Mouse (Mus musculus) CD4-positive helper T cell, adult 2 months (primary cell): ENCODE results near the gene Abcb8.
"Not testable (repeated sequence)": the region's sequence is repeated elsewhere in the genome, so short reads cannot be mapped to it uniquely, and the experiment has no call there.

Source experiments
- DNase-seq: peaks from one replicate; pipeline ENCODE4 v3.0.0-alpha.2; 2012; ENCODE audit warnings: low read depth, missing footprints, low spot score

Gene Abcb8

DNA sequence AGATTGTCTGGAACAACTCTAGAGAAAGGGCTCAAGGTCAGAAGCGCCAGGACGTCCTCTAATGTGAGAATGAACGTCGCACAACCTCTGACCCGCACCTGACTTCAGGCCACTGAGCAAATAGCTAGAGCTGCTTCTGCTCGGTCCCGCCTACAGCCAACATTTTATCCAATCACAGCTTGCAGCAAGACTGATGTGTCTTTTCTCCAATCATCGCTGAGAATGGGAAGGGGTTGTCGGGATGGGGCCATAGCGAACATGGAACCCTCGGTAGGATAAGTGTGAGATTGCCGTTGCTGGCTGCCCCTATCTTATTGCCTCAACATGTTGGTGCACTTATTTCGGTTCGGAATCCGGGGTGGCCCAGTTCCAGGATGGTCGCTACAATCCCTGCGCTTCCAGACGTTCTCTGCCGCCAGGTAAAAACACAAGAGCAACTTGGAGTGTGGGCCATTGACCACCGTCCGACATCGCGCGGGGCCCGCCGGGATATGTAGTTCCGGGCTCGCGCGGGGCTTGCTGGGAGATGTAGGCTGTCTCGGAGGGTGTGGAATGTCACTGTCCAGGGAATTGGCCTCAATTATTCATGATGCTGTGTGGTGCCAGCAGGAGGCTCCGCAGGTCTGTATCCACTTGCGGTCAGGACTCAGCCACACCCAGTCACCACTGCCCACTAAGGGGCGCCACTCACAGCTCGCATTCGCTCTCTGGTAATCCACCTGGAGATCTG, 867 bp downstream of the Abcb8 start:
- peak; percentile 95 for DNase-seq

DNA sequence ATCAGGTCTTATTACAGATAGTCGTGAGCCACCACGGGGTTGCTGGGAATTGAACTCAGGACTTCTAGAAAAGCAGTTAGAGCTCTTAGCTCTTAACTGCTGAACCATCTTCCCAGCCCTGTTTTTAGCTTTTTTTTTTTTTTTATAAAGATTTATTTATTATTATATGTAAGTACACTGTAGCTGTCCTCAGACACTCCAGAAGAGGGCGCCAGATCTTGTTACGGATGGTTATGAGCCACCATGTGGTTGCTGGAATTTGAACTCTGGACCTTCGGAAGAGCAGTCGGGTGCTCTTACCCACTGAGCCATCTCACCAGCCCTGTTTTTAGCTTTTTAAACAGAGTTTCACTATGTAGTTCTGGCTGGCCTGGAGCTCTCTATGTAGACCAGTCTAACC, 2.8 kb downstream of the Abcb8 start:
- DNase-seq = not testable (repeated sequence)

DNA sequence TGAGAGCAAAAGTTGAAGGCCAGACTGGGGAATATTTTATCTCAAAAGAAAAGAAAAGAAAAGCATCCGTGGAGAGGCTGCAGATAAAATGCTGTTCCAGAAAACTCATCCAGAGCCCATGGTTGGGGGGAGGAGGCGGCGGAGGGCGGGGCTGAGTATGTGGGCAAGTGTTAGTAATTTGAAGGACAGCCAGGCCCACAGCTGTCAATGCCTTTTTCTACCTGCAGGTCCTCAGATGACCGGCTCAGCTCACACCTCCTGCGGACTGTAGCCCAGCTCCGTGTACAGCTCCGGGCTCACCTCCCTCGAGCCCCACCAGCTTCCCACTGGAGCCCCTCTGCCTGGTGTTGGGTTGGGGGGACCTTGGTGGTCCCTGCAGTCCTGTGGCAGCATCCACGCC, 6.2 kb downstream of the Abcb8 start:
- no peak for DNase-seq

DNA sequence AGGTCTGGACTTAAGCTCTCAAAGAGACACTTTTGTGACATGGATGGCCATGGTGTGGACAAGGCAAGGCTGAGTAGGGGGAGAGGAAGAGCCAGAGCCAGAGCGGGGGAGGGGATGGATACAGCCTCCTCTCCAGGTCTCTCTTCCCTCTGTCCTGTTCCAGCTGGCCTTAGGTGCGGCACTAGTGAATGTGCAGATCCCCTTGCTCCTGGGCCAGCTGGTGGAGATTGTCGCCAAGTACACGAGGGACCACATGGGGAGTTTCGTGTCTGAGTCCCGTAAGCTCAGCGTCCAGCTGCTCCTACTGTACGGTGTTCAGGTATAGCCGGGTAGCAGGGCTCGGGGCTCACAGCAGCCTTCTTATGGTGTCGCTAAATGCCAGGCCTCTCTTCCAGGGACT, 6.9 kb downstream of the Abcb8 start:
- DNase-seq = no peak

DNA sequence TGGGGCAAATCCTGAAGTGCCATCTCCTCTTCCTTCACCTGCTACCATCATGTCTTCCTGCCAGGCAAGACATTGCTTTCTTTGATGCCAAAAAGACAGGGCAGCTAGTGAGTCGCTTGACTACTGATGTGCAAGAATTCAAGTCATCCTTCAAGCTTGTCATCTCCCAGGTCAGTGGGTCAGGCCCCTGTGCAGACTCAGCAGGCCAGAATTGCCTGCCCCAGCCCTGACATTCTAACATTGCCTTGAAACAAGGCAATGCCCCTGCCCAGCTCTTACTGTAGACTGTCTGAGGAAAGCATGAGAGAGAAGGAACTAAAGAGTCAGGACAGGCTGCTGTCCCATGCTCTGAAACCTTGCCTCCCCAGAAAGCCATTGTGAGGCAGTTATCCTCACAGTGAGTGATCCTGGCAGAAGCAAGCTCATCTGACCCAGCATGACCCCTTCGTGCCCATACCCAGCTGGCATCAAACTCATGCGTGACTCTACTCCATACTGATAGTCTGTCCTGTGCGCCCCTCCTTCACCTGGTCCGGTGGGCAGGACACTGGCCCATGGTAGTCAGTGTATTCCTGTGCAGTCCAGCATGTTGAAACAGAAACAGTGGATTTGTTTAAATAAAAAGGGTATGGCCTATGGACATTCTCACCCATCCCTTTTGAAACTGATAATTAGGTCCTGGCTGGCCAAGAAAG, 7.6 kb downstream of the Abcb8 start:
- no peak for DNase-seq

DNA sequence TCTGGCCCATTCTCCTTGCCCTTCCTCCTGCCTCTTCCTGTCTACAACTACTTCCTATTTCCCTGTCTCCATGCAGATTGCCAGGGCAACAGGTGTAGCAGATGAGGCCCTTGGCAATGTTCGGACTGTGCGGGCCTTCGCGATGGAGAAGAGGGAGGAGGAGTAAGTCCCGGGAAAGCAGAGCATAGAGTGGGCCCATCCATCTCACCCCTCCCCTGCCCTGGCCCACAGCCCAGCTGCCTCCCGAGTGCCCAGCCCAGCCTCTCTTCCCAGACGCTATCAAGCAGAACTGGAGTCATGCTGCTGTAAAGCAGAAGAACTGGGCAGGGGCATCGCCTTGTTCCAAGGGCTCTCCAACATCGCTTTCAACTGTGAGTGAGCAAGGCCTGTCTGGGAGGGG, 8.5 kb downstream of the Abcb8 start:
- no peak for DNase-seq

DNA sequence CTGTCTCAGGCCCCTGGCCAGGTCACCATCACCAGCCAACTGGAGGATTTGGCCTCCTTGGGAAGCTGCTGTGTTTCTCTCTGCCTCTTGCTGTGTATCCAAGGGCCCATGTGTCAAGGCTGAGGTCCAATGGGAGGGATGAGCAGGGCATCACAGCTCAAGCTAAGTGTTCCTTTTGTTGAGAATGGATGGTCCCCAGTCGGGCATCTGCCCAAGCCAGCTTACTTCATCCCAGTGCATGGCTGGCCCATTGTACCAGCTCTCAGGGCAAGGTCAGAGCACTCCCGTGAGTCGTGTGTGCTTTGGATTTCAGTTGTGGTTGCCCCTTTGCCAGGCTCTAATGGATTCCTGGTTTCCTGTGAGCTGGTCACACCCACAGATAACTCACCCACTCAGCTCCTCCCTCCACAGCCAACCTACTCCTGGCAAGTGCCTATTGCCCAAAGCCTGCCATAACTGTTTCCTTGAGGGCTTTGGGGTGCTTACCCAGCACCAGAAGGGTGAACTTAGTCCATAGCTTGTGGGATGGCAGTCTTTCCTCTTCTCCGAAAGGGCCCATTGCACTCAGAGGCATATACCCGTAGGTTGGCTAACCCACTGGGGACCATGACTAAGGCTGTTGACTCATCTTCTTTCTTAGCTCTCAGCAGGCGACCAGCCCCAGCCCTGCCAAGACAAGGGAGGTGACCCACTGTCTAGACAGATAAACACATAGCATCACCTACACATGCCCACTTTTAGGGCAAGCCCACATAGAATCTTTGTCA, 11.3 kb downstream of the Abcb8 start:
- no peak for DNase-seq

DNA sequence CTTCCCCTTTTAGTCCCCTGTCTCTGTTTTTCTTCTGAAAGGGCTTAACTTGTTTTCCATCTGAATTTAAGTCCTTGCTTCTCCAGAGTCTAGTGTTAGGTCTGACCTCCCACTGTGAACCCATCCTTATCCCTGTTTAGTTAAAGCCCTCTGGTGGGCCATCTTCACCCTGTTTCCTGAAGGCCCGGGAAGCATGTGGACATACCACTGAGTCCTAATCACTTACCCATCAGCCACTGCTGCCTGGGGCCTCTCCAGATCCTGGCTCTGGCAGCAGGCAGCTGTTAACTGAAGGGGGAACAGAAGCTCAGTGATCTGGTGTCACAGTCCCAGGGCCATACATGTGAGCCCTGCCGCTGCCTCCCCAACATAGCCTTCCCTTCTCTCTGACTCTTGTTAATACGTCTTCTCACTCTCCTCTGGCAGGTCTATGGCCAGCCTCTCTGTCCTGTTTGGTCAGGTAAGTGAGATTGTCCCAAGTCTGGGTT, 12.0 kb downstream of the Abcb8 start:
- DNase-seq = no peak

DNA sequence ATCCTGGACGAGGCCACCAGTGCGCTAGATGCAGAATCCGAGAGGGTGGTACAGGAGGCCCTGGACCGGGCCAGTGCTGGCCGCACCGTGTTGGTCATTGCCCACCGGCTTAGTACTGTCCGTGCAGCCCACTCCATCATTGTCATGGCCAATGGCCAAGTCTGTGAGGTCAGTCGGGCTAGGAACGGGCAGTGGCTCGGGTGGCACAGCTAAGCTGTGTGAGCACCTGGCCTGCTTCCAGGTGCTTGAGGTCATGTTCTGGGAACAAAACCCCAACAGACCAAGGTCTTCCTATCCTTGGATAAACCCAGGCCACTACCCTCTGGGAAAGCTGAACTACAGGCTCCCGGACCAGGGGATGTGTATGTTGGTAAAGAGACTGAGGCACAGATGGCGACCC, 15.2 kb downstream of the Abcb8 start:
- DNase-seq = no peak

DNA sequence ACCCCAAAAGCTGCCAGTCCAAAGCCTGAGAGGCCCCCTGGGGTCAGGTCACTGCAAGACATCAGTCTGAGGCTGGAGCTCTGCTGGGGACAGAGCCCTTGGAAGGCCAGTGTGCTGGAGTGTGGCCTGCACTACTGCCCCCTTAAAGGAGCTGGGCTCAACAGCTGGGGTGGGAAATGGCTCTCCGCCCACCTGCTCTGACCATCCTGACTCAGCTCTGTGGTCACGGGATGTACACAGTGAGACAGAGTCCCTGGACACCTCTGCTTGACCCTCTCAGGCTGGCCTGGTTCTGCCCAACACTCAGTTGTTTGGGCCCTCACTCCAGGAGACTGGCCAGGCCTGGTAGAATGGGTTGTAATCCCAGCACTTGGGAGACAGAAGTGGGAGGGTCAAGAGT, 16.0 kb downstream of the Abcb8 start:
- no peak for DNase-seq

DNA sequence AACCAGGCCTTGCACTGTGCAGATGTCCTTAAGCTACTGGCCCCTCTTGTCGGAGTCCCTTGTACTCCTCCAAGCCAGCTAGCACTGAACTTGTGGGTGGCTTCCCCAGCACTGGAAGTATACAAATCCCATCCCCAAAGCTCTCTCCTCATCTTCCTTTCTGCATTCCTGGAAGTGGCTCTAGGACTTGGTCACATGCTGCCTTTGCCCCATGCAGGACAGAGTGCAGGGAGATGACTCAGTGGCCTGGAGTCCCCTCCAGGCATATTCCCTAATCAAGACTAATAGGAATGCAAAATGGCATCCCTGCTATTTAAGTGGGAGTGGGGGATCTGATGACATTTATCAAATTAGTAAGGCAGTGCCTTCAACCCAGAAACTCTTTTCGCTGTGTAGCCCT, 18.6 kb downstream of the Abcb8 start:
- DNase-seq = no peak

DNA sequence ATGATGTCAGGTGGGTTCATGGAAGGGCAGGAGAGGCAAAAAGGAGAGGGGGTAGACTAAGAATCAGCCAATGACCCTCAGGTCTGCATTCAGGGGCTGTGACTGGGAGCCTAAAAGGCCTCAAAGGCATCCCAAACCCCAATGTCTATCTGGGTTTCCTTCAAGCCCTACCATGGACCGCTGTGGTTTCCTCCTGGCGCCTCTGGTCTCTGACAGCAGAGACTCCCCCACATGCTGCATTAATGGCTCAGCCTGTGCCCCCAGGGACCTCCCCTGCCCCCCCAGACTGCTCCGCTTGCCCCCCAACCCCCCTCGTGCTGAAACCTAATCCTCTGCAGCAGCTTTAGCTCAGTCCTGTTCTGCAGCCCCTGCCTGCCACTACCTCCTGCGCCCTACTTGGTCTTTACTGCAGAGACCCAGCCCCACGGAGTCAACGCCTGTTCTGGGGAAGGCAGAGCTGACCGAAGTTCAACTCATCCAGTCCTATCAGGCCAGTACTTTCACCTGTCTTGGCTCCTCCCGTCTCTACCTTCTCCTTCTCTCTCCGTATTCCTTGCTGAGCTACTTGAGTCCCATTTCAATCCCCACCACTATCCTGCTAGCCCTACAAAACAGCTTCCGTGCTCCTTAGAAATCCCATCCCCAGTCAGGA, 19.7 kb downstream of the Abcb8 start, which contains the start of gene Asic3:
Asic3 (plus strand) TSS at position 351 of the 652 bp plus-strand sequence.
- DNase-seq = no peak

DNA sequence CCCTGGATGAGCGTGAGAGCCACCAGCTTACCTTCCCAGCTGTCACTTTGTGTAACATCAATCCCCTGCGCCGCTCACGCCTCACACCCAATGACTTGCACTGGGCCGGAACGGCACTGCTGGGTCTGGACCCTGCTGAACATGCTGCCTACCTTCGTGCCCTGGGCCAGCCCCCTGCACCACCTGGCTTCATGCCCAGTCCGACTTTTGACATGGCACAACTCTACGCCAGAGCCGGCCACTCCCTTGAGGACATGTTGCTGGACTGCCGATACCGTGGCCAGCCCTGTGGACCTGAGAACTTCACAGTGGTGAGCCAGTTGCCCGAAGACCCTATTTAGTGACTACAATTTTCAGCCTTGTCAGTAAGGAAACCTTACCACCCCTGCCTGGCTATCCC, 20.5 kb downstream of the Abcb8 start:
- no peak for DNase-seq

DNA sequence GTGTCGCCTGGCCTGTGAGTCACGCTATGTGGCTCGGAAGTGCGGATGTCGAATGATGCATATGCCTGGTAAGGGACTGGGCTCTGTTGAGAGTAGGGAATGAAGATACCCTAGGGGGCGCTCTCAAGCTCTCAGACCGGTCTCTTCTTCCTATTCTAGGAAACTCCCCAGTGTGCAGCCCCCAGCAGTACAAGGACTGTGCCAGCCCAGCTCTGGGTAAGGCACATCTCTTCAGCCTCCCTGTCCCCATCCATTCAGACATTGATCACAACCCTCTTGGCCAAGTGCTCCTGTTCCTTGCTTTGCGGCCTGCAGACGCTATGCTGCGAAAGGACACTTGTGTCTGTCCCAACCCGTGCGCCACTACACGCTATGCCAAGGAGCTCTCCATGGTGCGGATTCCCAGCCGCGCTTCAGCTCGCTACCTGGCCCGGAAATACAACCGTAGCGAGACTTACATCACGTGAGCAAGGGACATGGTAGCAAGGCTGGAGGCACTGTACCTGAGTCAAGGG, 22.8 kb downstream of the Abcb8 start:
- peak; percentile 78 for DNase-seq

DNA sequence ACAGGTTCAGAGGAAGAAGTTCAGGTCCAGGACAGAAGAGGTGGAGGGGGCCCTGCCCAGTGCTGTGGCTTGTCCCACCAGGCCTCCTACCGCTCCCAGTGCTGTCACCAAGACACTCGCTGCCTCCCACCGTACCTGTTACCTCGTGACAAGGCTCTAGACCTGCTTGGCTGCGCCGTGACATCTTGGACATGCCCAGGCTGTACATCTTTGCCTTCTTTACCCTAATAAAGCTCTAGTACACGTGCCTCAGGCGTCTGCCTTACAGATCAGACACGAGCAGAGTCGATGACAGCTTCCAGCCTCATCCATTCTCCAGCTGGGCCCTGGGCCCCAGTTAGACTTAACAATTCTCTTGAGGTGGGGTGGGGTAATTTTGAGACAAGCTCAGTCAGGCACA, 24.1 kb downstream of the Abcb8 start:
- no peak for DNase-seq

DNA sequence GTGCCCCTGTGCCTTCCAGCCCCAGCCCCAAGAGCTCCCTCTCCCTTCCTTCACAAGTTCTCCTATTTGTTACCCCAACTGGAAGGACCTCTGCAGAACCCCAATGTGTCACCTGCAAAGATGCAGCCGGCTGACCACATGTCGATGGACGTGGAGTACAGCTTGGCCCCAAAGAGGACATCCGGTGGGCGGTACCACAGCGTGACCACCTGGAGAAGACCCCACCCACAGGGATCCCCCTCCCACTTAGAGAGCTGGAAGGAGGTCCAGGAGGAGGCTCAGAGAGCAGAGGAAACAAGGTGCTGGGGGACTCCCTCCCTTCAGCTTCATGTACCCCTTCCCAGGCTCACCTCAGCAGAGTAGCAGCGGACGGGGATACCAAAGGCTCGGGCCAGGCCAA, 26.9 kb downstream of the Abcb8 start:
- DNase-seq = no peak

DNA sequence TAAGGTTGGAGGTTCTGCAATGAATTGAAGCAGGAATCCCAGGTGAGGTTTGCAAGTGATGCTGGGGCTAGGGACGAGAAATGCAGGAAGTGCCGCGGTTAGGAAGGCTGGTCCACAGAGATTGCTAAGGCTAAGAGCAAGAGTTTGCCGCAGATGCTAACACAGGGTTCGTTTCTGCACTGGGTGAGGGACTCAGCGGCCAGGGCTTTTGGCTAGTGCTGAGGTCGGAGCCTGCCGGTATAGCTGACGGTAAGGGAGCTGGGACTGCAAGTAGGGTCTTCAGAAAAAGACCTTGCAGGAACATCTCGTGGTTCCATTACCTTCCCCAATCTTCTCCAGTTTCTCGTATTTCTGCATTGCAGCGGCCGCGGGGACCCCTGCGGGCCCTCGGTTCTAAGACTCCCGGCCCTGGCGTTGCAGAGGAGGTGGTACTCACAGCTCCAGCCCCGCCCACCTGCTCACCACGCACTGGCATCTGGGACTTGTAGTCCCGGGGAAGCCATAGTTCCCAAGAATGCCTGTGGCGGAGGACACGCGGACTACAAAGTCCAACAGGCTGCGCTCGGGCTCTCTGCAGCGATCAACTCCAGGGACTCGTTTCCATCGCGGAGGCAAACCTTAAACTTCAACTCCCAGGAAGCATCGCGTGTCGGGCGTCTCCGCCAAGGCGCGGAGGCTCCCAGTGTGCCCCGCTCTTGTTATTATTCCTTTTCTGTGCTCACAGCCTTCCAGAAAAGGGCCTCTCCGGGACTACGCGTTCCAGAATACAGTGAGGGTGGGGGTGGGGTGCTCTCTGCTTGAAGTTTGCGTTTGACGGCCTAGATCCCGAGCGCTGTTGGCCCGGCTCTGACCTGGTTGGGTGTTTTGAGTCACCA, 29.9 kb downstream of the Abcb8 start, which contains the start of the genes Cdk5 and Slc4a2:
Cdk5 (minus strand) TSS at position 402 of the 875 bp plus-strand sequence.
Slc4a2 (plus strand) TSS at position 709 of the 875 bp plus-strand sequence.
- DNase-seq = peak; percentile 99

DNA sequence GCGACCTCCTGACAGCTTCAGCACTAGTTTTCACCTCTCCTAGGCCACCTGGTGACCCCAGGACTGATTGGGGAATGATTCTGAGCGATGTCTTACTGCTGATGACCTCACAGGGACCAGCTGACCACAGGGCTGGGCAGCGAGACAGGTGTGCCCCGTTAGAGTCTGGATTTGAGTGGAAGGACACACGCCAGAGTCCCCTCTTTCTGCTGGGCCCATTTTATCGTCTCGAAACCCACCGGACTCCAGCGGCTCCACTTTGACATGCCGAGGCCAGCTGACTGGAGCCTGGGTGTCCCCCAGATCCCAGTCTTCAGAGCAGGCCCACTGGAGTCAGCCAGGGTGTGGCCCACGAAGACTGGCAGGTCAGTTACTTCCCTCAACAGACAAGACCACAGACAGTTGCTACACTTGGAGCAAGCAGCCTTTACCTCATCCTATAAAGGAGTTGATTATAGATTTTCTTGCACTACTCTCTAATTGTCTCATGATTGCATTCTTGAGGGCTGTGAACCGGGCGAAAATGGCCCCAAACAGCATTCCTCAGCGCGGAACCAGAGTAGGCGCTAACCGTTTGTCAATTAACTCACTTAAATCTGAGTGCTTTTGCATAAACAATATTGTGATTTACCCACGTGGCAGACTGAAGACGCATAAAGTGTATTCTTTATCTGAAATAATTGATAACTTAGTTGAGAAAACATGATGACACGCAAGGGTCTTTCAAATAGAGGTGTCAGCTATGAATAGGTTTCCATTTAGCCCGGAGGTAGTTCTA, 30.7 kb downstream of the Abcb8 start:
- DNase-seq = no peak

DNA sequence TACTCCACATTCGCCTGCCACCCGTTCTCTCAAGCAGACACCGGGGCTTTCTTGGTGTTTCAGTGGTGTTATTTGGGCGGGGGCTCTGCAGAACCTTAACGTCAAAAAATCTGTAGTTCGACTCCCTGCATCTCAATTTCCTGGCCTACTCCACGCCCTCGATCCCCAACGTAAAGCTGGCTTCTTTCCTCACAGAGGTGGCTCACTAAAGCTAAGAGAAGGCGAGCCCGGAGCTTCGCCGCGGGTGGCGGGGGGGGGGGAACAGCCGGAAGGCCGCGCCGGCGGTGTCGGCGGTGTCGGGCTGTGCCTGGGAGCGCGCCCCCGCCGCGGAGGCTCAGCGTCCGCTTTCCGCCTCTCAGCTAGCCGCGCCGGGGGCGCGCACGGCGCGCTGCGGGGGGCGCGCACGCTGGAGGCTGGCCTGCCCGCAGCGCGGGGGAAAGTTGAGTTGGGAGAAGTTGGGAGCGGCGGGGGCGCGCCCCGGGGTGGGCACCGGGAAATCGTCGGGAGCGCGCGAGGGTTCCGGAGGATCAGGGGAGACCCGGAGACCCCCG, 31.5 kb downstream of the Abcb8 start:
- peak; percentile 95 for DNase-seq
